Mouse (Mus musculus) retina, embryonic 14.5 days (tissue): ENCODE measurements at regions not wholly inside any gene's neighbourhood (a gene's known extent, or its start where the extent isn't known, plus 50 kb on each side); places are given as distances from the start of the nearest gene placed in this dataset.

ENCODE experiments used
- DNase-seq: peaks from one replicate; pipeline ENCODE4 v3.0.0-alpha.2; 2015; ENCODE audit warnings: low spot score

GRCm38 (mm10) chr4:142302041-142302723 is 63.0 kb upstream of the Kazn start:
- no peak for DNase-seq

- DNase-seq, result peak; percentile 41
Observed at GRCm38 (mm10) chr4:142298770-142299337, 59.7 kb upstream of the Kazn start.

- peak; percentile 33 for DNase-seq
Observed at GRCm38 (mm10) chr4:142292760-142293159, 53.6 kb upstream of the Kazn start.

- no peak for DNase-seq
Observed at GRCm38 (mm10) chr4:142292334-142292733, 53.1 kb upstream of the Kazn start.

GRCm38 (mm10) chr4:142291366-142291765 is 52.2 kb upstream of the Kazn start:
- DNase-seq, result no peak
